Mouse (Mus musculus) heart, adult 2 months (tissue): ENCODE measurements around the gene Cep350.

Source experiments
- CTCF ChIP-seq: fragments of 200-600 bp; IDR thresholded peaks from 2 replicates; pipeline ENCODE4 v1.8.1; 2022; ENCODE audit warnings: antibody characterized with exemption, mild to moderate bottlenecking, moderate library complexity
- EP300 ChIP-seq: fragments of 200-500 bp; IDR thresholded peaks from 2 replicates; pipeline ENCODE4 v1.6.1; 2011; ENCODE audit warnings: low read depth, low read length, control low read depth; ENCODE audit not compliant: insufficient read depth
- POLR2A ChIP-seq: fragments of 200-500 bp; IDR thresholded peaks from 2 replicates; pipeline ENCODE4 v1.6.1; 2011; ENCODE audit warnings: mild to moderate bottlenecking, low read depth, low read length, control low read depth; ENCODE audit not compliant: insufficient read depth

GRCm38 (mm10) chr1:155835667-155836066 lies 137.4 kb downstream of the Cep350 start:
- TF ChIP-seq CTCF (no peak), POLR2A (no peak), EP300 (no peak)
